Mouse (Mus musculus) forebrain, embryonic 10.5 days (tissue): Measurements from ENCODE around the gene Ifitm6. TPM values are rescaled to one million over a fixed set of nuclear protein-coding genes. Genes with fewer than 3 reads are reported as not detected.
A peak's percentile ranks its signal among the peaks of the same experiment; 100 is the strongest.
"Not testable (repeated sequence)": the region's sequence is repeated elsewhere in the genome, so short reads cannot be mapped to it uniquely, and the experiment has no call there.

ENCODE experiments used
- DNase-seq: peaks from one replicate; pipeline ENCODE4 v3.0.0-alpha.2; 2017; ENCODE audit warnings: low spot score; ENCODE audit errors: extremely low spot score
- H3K27ac ChIP-seq: fragments of 300-500 bp; sonication (generic); 2 replicates; pipeline ENCODE4 v1.5.1; 2016; ENCODE audit warnings: mild to moderate bottlenecking
- H3K27me3 ChIP-seq: fragments of 300-500 bp; sonication (generic); 2 replicates; pipeline ENCODE4 v1.6.1; 2016; ENCODE audit warnings: mild to moderate bottlenecking; ENCODE audit not compliant: poor library complexity, severe bottlenecking
- H3K36me3 ChIP-seq: fragments of 300-500 bp; sonication (generic); replicated peaks from 2 replicates; pipeline ENCODE4 v1.6.1; 2016; ENCODE audit warnings: mild to moderate bottlenecking, moderate library complexity
- H3K4me1 ChIP-seq: fragments of 300-500 bp; sonication (generic); 2 replicates; pipeline ENCODE4 v1.6.1; 2016
- H3K4me3 ChIP-seq: fragments of 300-500 bp; sonication (generic); 2 replicates; pipeline ENCODE4 v1.5.1; 2016; ENCODE audit warnings: mild to moderate bottlenecking, moderate library complexity
- H3K9me3 ChIP-seq: fragments of 300-500 bp; sonication (generic); 2 replicates; pipeline ENCODE4 v1.6.1; 2016; ENCODE audit warnings: mild to moderate bottlenecking, moderate library complexity
- WGBS: fragments of 180-500 bp; shearing (Covaris S2); methylation state at CpG from one replicate; pipeline ENCODE4 v1.1.7; 2016; 5-methylcytosine and 5-hydroxymethylcytosine counted together
- polyA plus RNA-seq: library from polyadenylated mRNA; unstranded; fragments of >200 nt; fragmentation: Nextera tagmentation; extraction: Ambion mirVana; gene quantifications from 2 replicates; pipeline ENCODE4 v1.2.1, GENCODE M21; 2016

The Ifitm6 gene
- polyA plus RNA-seq, 1 experiment from 2014 or later: not detected

- Histone ChIP-seq H3K27ac (no peak overlapping the region), H3K4me3 (no peak overlapping the region), H3K27me3 (peaks cover 54% of the 10 kb centered on the region), H3K9me3 (no peaks in the 10 kb centered on the region), H3K4me1 (peaks cover 46% of the 10 kb centered on the region), H3K36me3 (no peaks in the 10 kb centered on the region)
- DNase-seq: no peak
- WGBS: 27% methylated on average over 14 of the region's 14 CpGs
These were observed 44.1 kb downstream of the Ifitm6 start for GRCm38 (mm10) chr7:140973396-140974165.

GRCm38 (mm10) chr7:140971479-140972171 lies 46.1 kb downstream of the Ifitm6 start:
- no peaks in the 10 kb centered on the region for H3K9me3 ChIP-seq
- peaks cover 62% of the 10 kb centered on the region for H3K4me1 ChIP-seq
- 92% methylated on average over 8 of the region's 8 CpGs for WGBS
- no peaks in the 10 kb centered on the region for H3K36me3 ChIP-seq
- peaks cover 68% of the 10 kb centered on the region for H3K27me3 ChIP-seq
- H3K27ac ChIP-seq: no peak overlapping the region
- no peak for DNase-seq
- H3K4me3 ChIP-seq: no peak overlapping the region

- no peaks in the 10 kb centered on the region for H3K9me3 ChIP-seq
- H3K27ac ChIP-seq: no peak overlapping the region
- WGBS: 57% methylated on average over 7 of the region's 7 CpGs
- H3K36me3 ChIP-seq: no peaks in the 10 kb centered on the region
- peaks cover 69% of the 10 kb centered on the region for H3K27me3 ChIP-seq
- H3K4me3 ChIP-seq: no peak overlapping the region
- peaks cover 62% of the 10 kb centered on the region for H3K4me1 ChIP-seq
- no peak for DNase-seq
These were observed 46.8 kb downstream of the Ifitm6 start for GRCm38 (mm10) chr7:140970931-140971330.

GRCm38 (mm10) chr7:140968710-140969109 lies 49.0 kb downstream of the Ifitm6 start:
- DNase-seq, H3K27ac ChIP-seq, H3K36me3 ChIP-seq, H3K9me3 ChIP-seq, H3K4me3 ChIP-seq: not testable (repeated sequence)
- Histone ChIP-seq H3K4me1 (peaks cover 50% of the 10 kb centered on the region), H3K27me3 (peaks cover 55% of the 10 kb centered on the region)
- 10% methylated on average over 3 of the region's 3 CpGs for WGBS

GRCm38 (mm10) chr7:140967862-140968591 lies 49.7 kb downstream of the Ifitm6 start:
- Histone ChIP-seq H3K4me1 (peaks cover 47% of the 10 kb centered on the region), H3K36me3 (no peaks in the 10 kb centered on the region), H3K27ac (no peak overlapping the region), H3K27me3 (peaks cover 49% of the 10 kb centered on the region), H3K9me3 (no peaks in the 10 kb centered on the region), H3K4me3 (peak overlapping the region; percentile 10; the same call in 1 of the 2 replicates)
- DNase-seq: no peak
- 5% methylated on average over 14 of the region's 14 CpGs for WGBS

GRCm38 (mm10) chr7:140966921-140967320 lies 50.8 kb downstream of the Ifitm6 start, which contains the start of gene Ifitm1:
Gene Ifitm1 (plus strand): TSS chr7:140967221.
- Histone ChIP-seq H3K4me1 (peaks cover 54% of the 10 kb centered on the region), H3K36me3 (no peaks in the 10 kb centered on the region), H3K27me3 (peaks cover 48% of the 10 kb centered on the region), H3K27ac (no peak within 1 kb of the TSS), H3K9me3 (no peaks in the 10 kb centered on the region), H3K4me3 (peak within 1 kb of the TSS; percentile 10; the same call in 1 of the 2 replicates)
- no peak for DNase-seq
- 86% methylated on average over 4 of the region's 4 CpGs for WGBS

Other genes with a start within 250 kb of the Ifitm6 start
- gene Syce1, start 230.1 kb downstream of the Ifitm6 start, polyA plus RNA-seq: not detected in 2 replicates
- 3.7 and 3.8 TPM in 2 replicates for gene Zfp941, start 195.7 kb downstream of the Ifitm6 start, polyA plus RNA-seq
- gene Urah, start 182.9 kb downstream of the Ifitm6 start, polyA plus RNA-seq: 0.41 and 0.64 TPM in 2 replicates
- not detected in 2 replicates for gene Scgb1c1, start 172.4 kb downstream of the Ifitm6 start, polyA plus RNA-seq
- gene Odf3, start 170.1 kb downstream of the Ifitm6 start, polyA plus RNA-seq: not detected in 2 replicates
- gene Gm45785, start 161.6 kb downstream of the Ifitm6 start, polyA plus RNA-seq: not detected in 2 replicates
- 51.3 and 57.6 TPM in 2 replicates for gene Ric8a, start 161.0 kb downstream of the Ifitm6 start, polyA plus RNA-seq
- 21.2 and 22.5 TPM in 2 replicates for gene Bet1l, start 160.3 kb downstream of the Ifitm6 start, polyA plus RNA-seq
- gene Psmd13, start 136.0 kb downstream of the Ifitm6 start, polyA plus RNA-seq: 354 and 374 TPM in 2 replicates
- 26.8 and 28.4 TPM in 2 replicates for gene Sirt3, start 135.6 kb downstream of the Ifitm6 start, polyA plus RNA-seq
- gene Cox8b, start 117.5 kb downstream of the Ifitm6 start, polyA plus RNA-seq: not detected in 2 replicates
- gene Nlrp6, start 97.0 kb downstream of the Ifitm6 start, polyA plus RNA-seq: 0.06 and 0.10 TPM in 2 replicates
- gene Pgghg, start 76.5 kb downstream of the Ifitm6 start, polyA plus RNA-seq: 14.2 and 14.5 TPM in 2 replicates
- gene Ifitm5, start 67.6 kb downstream of the Ifitm6 start, polyA plus RNA-seq: 2.0 TPM in 2 replicates
- 0.33 TPM in 1 of 2 replicates, not detected in the other for gene Gm45717, start 62.0 kb downstream of the Ifitm6 start, polyA plus RNA-seq
- 365 and 397 TPM in 2 replicates for gene Ifitm2, start 61.9 kb downstream of the Ifitm6 start, polyA plus RNA-seq
- 3.7 and 4.1 TPM in 2 replicates for gene Ifitm1, start 50.7 kb downstream of the Ifitm6 start, polyA plus RNA-seq
- gene Ifitm3, start 7.2 kb downstream of the Ifitm6 start, polyA plus RNA-seq: 10.8 and 13.8 TPM in 2 replicates
- gene Gm17387, start 11.2 kb upstream of the Ifitm6 start, polyA plus RNA-seq: not detected in 2 replicates
- gene B4galnt4, start 43.2 kb upstream of the Ifitm6 start, polyA plus RNA-seq: 24.6 and 30.4 TPM in 2 replicates
- 2.4 and 2.8 TPM in 2 replicates for gene Pkp3, start 60.3 kb upstream of the Ifitm6 start, polyA plus RNA-seq
- gene Sigirr, start 82.6 kb upstream of the Ifitm6 start, polyA plus RNA-seq: 2.0 and 2.2 TPM in 2 replicates
- 0.53 and 0.69 TPM in 2 replicates for gene Ano9, start 99.9 kb upstream of the Ifitm6 start, polyA plus RNA-seq
- 81.1 and 84.7 TPM in 2 replicates for gene Ptdss2, start 104.5 kb upstream of the Ifitm6 start, polyA plus RNA-seq
- gene Rnh1, start 154.9 kb upstream of the Ifitm6 start, polyA plus RNA-seq: 64.2 and 66.6 TPM in 2 replicates
- 80.6 and 82.7 TPM in 2 replicates for gene Hras, start 176.1 kb upstream of the Ifitm6 start, polyA plus RNA-seq
- 15.5 and 15.6 TPM in 2 replicates for gene Lrrc56, start 176.2 kb upstream of the Ifitm6 start, polyA plus RNA-seq
- gene Lmntd2, start 196.2 kb upstream of the Ifitm6 start, polyA plus RNA-seq: 3.4 and 4.4 TPM in 2 replicates
- gene Rassf7, start 197.9 kb upstream of the Ifitm6 start, polyA plus RNA-seq: 50.8 and 53.8 TPM in 2 replicates
- 121 and 124 TPM in 2 replicates for gene Phrf1, start 210.9 kb upstream of the Ifitm6 start, polyA plus RNA-seq
- gene Irf7, start 248.6 kb upstream of the Ifitm6 start, polyA plus RNA-seq: 0.15 and 0.23 TPM in 2 replicates